Mouse (Mus musculus) erythroblast, adult 5-6 weeks (primary cell): ENCODE data around the gene E430018J23Rik. TPM values are rescaled to one million over a fixed set of nuclear protein-coding genes. Genes with fewer than 3 reads are reported as not detected.
"Not testable (repeated sequence)": the region's sequence is repeated elsewhere in the genome, so short reads cannot be mapped to it uniquely, and the experiment has no call there.

Source experiments
- ATAC-seq: replicated peaks from 2 replicates; pipeline ENCODE4 v1.8.0; 2016; ENCODE audit warnings: moderate number of reproducible peaks, mild to moderate bottlenecking, moderate TSS enrichment, inconsistent platforms; ENCODE audit not compliant: poor library complexity, low FRiP score, severe bottlenecking
- total RNA-seq, 2 experiments: library from RNA; stranded (forward) in 1 of 2; stranded (reverse) in 1 of 2; fragments of 150-400 nt in 1 of 2; fragments of 200-764, 138-1000 nt in 1 of 2; gene quantifications; 2 replicates each; pipeline versions ENCODE4 v1.2.3 to v1.2.4; 2015 to 2017; ENCODE audit warnings: low replicate concordance in 2 of 2

The E430018J23Rik gene
- total RNA-seq, 2 experiments from 2014 or later = 3.4 TPM; not detected in 1

GRCm38 (mm10) chr7:127345092-127345491 is 48.3 kb downstream of the E430018J23Rik start:
- no peak for ATAC-seq

DNA sequence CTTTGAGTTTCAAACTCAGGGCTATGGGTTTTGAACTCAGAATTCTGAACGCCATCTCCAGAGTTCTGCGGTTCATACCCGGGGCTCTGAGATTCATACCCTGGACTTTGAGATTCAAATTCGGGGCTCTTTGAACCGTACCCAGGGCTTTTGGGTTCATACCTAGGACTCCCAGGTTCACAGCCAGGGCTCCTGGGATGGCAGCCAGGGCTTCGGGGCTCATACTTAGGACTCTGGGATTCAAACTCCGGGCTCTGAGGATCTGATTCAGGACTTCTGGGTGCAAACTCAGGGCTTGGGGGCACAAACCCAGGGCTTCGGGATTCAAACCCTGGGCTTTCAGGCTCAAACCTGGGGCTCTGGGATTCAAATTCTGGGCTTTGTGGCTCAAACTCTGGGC is 49.1 kb downstream of the E430018J23Rik start:
- ATAC-seq = no peak

- ATAC-seq = no peak
These were observed 49.9 kb downstream of the E430018J23Rik start for GRCm38 (mm10) chr7:127343351-127344019.

DNA sequence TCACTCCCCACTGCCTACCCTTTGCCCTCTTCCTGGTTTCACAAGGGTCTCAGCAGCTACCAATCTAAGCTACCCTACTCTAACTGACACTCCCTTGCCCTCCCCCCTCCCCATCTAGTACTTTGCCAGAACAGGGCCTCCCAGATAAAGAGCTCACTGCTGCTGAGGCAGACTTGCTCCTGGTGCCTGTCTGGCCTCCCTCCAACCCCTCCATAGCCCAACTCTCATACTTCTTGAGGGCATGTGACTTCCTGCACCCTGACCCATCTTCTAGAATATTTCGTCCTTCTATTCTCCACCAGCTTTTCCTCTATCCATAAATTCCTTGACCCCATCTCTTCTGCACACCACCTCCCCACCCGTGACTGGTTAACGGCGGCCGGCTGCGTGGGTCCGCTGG is 50.5 kb downstream of the E430018J23Rik start:
- no peak for ATAC-seq

DNA sequence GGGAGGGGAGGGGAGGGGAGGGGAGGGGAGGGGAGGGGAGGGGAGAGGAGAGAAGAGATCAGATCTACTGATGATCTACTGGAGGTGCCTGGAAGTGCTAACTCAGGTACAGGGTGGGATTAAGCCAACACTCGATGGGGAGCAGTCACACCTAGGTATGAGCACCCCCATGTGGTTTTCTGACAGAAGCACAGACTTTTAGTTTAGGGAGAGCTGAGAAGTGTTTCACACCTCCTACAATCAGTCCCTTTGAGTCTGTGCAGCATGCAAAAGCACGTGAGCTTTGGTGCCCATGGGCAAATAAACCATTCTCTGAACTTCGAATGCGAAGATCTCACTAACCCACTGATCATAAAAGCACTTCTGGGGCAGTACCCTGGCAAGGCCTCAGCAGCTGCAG is 51.1 kb downstream of the E430018J23Rik start:
- no peak for ATAC-seq

- not testable (repeated sequence) for ATAC-seq
These were observed 51.6 kb downstream of the E430018J23Rik start for GRCm38 (mm10) chr7:127341861-127342260.

GRCm38 (mm10) chr7:127341356-127341755 is 52.1 kb downstream of the E430018J23Rik start:
- no peak for ATAC-seq

Other genes starting within 250 kb of the E430018J23Rik start
- gene Cd2bp2, start 197.6 kb downstream of the E430018J23Rik start, total RNA-seq (2015; ENCODE audit: low replicate concordance) = 8.4 and 36.9 TPM in 2 replicates
- 17.9 and 22.9 TPM in 2 replicates for gene Cd2bp2, start 197.6 kb downstream of the E430018J23Rik start, total RNA-seq (2017; ENCODE audit: low replicate concordance)
- 8.1 and 23.0 TPM in 2 replicates for gene Tbc1d10b, start 185.2 kb downstream of the E430018J23Rik start, total RNA-seq (2015; ENCODE audit: low replicate concordance)
- gene Tbc1d10b, start 185.2 kb downstream of the E430018J23Rik start, total RNA-seq (2017; ENCODE audit: low replicate concordance) = 77.5 and 122 TPM in 2 replicates
- gene Mylpf, start 184.7 kb downstream of the E430018J23Rik start, total RNA-seq (2015; ENCODE audit: low replicate concordance) = 6.5 and 9.8 TPM in 2 replicates
- 16.2 and 61.5 TPM in 2 replicates for gene Mylpf, start 184.7 kb downstream of the E430018J23Rik start, total RNA-seq (2017; ENCODE audit: low replicate concordance)
- gene Zfp553, start 160.6 kb downstream of the E430018J23Rik start, total RNA-seq (2015; ENCODE audit: low replicate concordance) = 1.5 and 5.2 TPM in 2 replicates
- gene Zfp553, start 160.6 kb downstream of the E430018J23Rik start, total RNA-seq (2017; ENCODE audit: low replicate concordance) = 2.0 and 3.2 TPM in 2 replicates
- gene Sept1, start 160.5 kb downstream of the E430018J23Rik start, total RNA-seq (2015; ENCODE audit: low replicate concordance) = 189 and 204 TPM in 2 replicates
- 179 and 191 TPM in 2 replicates for gene Sept1, start 160.5 kb downstream of the E430018J23Rik start, total RNA-seq (2017; ENCODE audit: low replicate concordance)
- 1.7 TPM in 1 of 2 replicates, not detected in the other for gene Zfp771, start 149.4 kb downstream of the E430018J23Rik start, total RNA-seq (2015; ENCODE audit: low replicate concordance)
- gene Zfp771, start 149.4 kb downstream of the E430018J23Rik start, total RNA-seq (2017; ENCODE audit: low replicate concordance) = 0.70 TPM in 1 of 2 replicates, not detected in the other
- 14.0 and 24.8 TPM in 2 replicates for gene Dctpp1, start 132.9 kb downstream of the E430018J23Rik start, total RNA-seq (2015; ENCODE audit: low replicate concordance)
- 2.0 and 8.6 TPM in 2 replicates for gene Dctpp1, start 132.9 kb downstream of the E430018J23Rik start, total RNA-seq (2017; ENCODE audit: low replicate concordance)
- gene Sephs2, start 119.6 kb downstream of the E430018J23Rik start, total RNA-seq (2015; ENCODE audit: low replicate concordance) = 15.6 and 18.8 TPM in 2 replicates
- 20.2 and 34.8 TPM in 2 replicates for gene Sephs2, start 119.6 kb downstream of the E430018J23Rik start, total RNA-seq (2017; ENCODE audit: low replicate concordance)
- 29.0 and 34.4 TPM in 2 replicates for gene Itgal, start 97.4 kb downstream of the E430018J23Rik start, total RNA-seq (2015; ENCODE audit: low replicate concordance)
- gene Itgal, start 97.4 kb downstream of the E430018J23Rik start, total RNA-seq (2017; ENCODE audit: low replicate concordance) = 4.0 and 10.4 TPM in 2 replicates
- 1.2 TPM in 1 of 2 replicates, not detected in the other for gene Zfp768, start 48.0 kb downstream of the E430018J23Rik start, total RNA-seq (2015; ENCODE audit: low replicate concordance)
- gene Zfp768, start 48.0 kb downstream of the E430018J23Rik start, total RNA-seq (2017; ENCODE audit: low replicate concordance) = 0.94 and 1.5 TPM in 2 replicates
- gene Zfp747, start 17.6 kb downstream of the E430018J23Rik start, total RNA-seq (2015; ENCODE audit: low replicate concordance) = 0.42 and 1.2 TPM in 2 replicates
- 1.0 and 1.3 TPM in 2 replicates for gene Zfp747, start 17.6 kb downstream of the E430018J23Rik start, total RNA-seq (2017; ENCODE audit: low replicate concordance)
- gene 9130019O22Rik, start 6.5 kb downstream of the E430018J23Rik start, total RNA-seq (2015; ENCODE audit: low replicate concordance) = 0.38 TPM in 1 of 2 replicates, not detected in the other
- gene 9130019O22Rik, start 6.5 kb downstream of the E430018J23Rik start, total RNA-seq (2017; ENCODE audit: low replicate concordance) = 1.4 and 1.8 TPM in 2 replicates
- gene Zfp764, start 13.2 kb upstream of the E430018J23Rik start, total RNA-seq (2015; ENCODE audit: low replicate concordance) = 0.19 and 3.6 TPM in 2 replicates
- gene Zfp764, start 13.2 kb upstream of the E430018J23Rik start, total RNA-seq (2017; ENCODE audit: low replicate concordance) = 2.5 TPM in 1 of 2 replicates, not detected in the other
- 8.4 and 26.9 TPM in 2 replicates for gene Zfp688, start 28.4 kb upstream of the E430018J23Rik start, total RNA-seq (2015; ENCODE audit: low replicate concordance)
- 1.0 and 3.5 TPM in 2 replicates for gene Zfp688, start 28.4 kb upstream of the E430018J23Rik start, total RNA-seq (2017; ENCODE audit: low replicate concordance)
- not detected in 2 replicates for gene Zfp689, start 55.5 kb upstream of the E430018J23Rik start, total RNA-seq (2015; ENCODE audit: low replicate concordance)
- 0.26 and 2.4 TPM in 2 replicates for gene Zfp689, start 55.5 kb upstream of the E430018J23Rik start, total RNA-seq (2017; ENCODE audit: low replicate concordance)
- gene Prr14, start 66.0 kb upstream of the E430018J23Rik start, total RNA-seq (2015; ENCODE audit: low replicate concordance) = 65.2 and 71.7 TPM in 2 replicates
- gene Prr14, start 66.0 kb upstream of the E430018J23Rik start, total RNA-seq (2017; ENCODE audit: low replicate concordance) = 25.4 and 41.3 TPM in 2 replicates
- 154 and 157 TPM in 2 replicates for gene Fbrs, start 85.6 kb upstream of the E430018J23Rik start, total RNA-seq (2015; ENCODE audit: low replicate concordance)
- 61.2 and 79.1 TPM in 2 replicates for gene Fbrs, start 85.6 kb upstream of the E430018J23Rik start, total RNA-seq (2017; ENCODE audit: low replicate concordance)
- 51.9 and 52.5 TPM in 2 replicates for gene Srcap, start 118.4 kb upstream of the E430018J23Rik start, total RNA-seq (2015; ENCODE audit: low replicate concordance)
- gene Srcap, start 118.4 kb upstream of the E430018J23Rik start, total RNA-seq (2017; ENCODE audit: low replicate concordance) = 59.9 and 65.1 TPM in 2 replicates
- gene Gm42715, start 126.0 kb upstream of the E430018J23Rik start, total RNA-seq (2015; ENCODE audit: low replicate concordance) = 27.9 and 44.5 TPM in 2 replicates
- 17.4 and 34.6 TPM in 2 replicates for gene Gm42715, start 126.0 kb upstream of the E430018J23Rik start, total RNA-seq (2017; ENCODE audit: low replicate concordance)
- gene Tmem265, start 167.8 kb upstream of the E430018J23Rik start, total RNA-seq (2015; ENCODE audit: low replicate concordance) = 1.7 TPM in 1 of 2 replicates, not detected in the other
- gene Tmem265, start 167.8 kb upstream of the E430018J23Rik start, total RNA-seq (2017; ENCODE audit: low replicate concordance) = not detected in 2 replicates
- 35.1 and 44.2 TPM in 2 replicates for gene Phkg2, start 179.7 kb upstream of the E430018J23Rik start, total RNA-seq (2015; ENCODE audit: low replicate concordance)
- 16.2 and 40.8 TPM in 2 replicates for gene Phkg2, start 179.7 kb upstream of the E430018J23Rik start, total RNA-seq (2017; ENCODE audit: low replicate concordance)
- gene Ccdc189, start 195.0 kb upstream of the E430018J23Rik start, total RNA-seq (2015; ENCODE audit: low replicate concordance) = 4.0 and 14.0 TPM in 2 replicates
- gene Ccdc189, start 195.0 kb upstream of the E430018J23Rik start, total RNA-seq (2017; ENCODE audit: low replicate concordance) = 26.1 and 31.4 TPM in 2 replicates
- gene Rnf40, start 195.1 kb upstream of the E430018J23Rik start, total RNA-seq (2015; ENCODE audit: low replicate concordance) = 17.1 and 18.1 TPM in 2 replicates
- 41.8 and 86.0 TPM in 2 replicates for gene Rnf40, start 195.1 kb upstream of the E430018J23Rik start, total RNA-seq (2017; ENCODE audit: low replicate concordance)
- gene Zfp629, start 222.2 kb upstream of the E430018J23Rik start, total RNA-seq (2015; ENCODE audit: low replicate concordance) = 0.77 and 0.84 TPM in 2 replicates
- 2.0 and 3.2 TPM in 2 replicates for gene Zfp629, start 222.2 kb upstream of the E430018J23Rik start, total RNA-seq (2017; ENCODE audit: low replicate concordance)